Mouse (Mus musculus) lung, adult 2 months (tissue): ENCODE data around the gene Pdzph1.

Experiments used
- CTCF ChIP-seq: fragments of 200-500 bp; IDR thresholded peaks from 2 replicates; pipeline ENCODE4 v1.5.1; 2011; ENCODE audit warnings: mild to moderate bottlenecking, low read length, control low read depth; ENCODE audit not compliant: insufficient read depth
- POLR2A ChIP-seq: fragments of 200-500 bp; IDR thresholded peaks from 2 replicates; pipeline ENCODE4 v1.6.1; 2011; ENCODE audit warnings: low read depth, mild to moderate bottlenecking, control low read depth, low read length, borderline replicate concordance; ENCODE audit errors: extremely low read depth

DNA sequence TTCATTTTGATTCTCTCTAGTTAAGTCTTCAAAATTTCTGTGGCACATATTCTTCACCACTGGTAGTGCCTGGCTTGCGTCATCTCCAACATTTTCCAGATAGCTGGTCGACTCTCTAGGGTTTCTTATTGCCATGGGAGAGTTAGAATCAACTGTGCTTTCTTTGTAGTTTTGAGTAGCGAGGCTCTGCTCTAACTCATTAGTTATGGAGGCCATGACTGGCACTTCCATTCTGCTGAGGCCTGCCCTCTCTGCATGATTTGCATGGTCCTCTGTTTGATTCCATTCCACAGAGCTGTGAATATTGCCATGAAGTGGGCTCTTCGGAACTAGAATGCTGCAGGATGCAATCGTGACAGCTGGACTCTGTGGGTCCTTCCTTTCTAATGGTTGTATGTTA lies 17.9 kb downstream of the Pdzph1 start:
- no peak for TF ChIP-seq CTCF
- TF ChIP-seq POLR2A: no peak
